Comparison of ENCODE assay signal across 8 mouse cellular contexts in the genomic region with DNA sequence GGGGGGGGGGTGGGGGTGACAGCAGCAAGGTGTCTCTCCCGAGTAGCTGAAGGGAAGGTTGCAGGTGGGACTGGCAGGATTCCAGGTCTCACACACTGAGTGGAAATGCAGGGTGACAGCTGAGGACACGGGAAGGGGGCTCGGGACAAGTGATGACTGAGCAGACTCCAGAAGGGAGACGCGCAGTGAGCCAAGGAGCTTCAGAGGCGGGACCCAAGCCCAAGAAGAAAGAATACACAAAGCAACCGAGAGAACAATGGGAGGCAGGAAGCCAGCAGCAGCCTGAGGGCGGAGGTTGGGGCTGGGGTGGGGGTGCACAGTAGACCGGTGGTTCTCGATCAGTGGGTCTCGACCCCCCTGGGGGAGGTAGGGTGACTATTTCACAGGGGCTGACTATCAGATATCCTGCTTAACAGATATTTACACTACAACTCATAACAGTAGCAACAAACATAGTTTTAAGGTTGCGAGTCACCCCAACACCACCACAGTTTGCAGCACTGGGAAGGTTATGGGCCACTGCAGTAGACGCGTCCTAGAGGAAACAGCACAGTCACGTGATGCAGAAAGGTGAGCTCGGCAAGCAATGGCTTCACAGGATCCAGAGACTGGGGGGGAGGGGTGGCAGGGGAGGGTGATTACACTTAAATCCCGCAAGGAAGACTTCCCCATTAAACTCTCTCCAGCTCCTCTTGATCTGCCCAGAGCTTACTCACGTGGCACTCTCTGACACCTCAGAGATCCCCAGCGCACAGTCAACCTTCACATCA. TPM values are rescaled to one million over a fixed set of nuclear protein-coding genes. Genes with fewer than 3 reads are reported as not detected.
DNase-seq lines count a peak whose midpoint lies in the region; ATAC-seq lines count a peak whose summit lies in the region.

No protein-coding gene starts in this region.

- peak overlapping the region; percentile 31 for H3K4me3 ChIP-seq in heart, embryonic 15.5 days
- H3K4me3 ChIP-seq in liver, embryonic 13.5 days (replicated peaks), result peak overlapping the region; percentile 26
- H3K4me3 ChIP-seq in neural tube, embryonic 14.5 days (ENCODE audit: low read depth, low read length), result no peak overlapping the region

- ATAC-seq in heart, embryonic 15.5 days (replicated peaks; ENCODE audit: insufficient number of reproducible peaks, insufficient read depth, low FRiP score, low read depth), result peak; percentile 44
- ATAC-seq in liver, embryonic 13.5 days (ENCODE audit: low read depth), result 0 out of 2 replicates have a peak, but pooled peaks have one; percentile 19
- ATAC-seq in neural tube, embryonic 14.5 days (ENCODE audit: low read depth), result peak; percentile 54

- no peaks in the 10 kb centered on the region for H3K27me3 ChIP-seq in heart, embryonic 15.5 days
- H3K27me3 ChIP-seq in liver, embryonic 13.5 days, result no peaks in the 10 kb centered on the region
- no peaks in the 10 kb centered on the region for H3K27me3 ChIP-seq in neural tube, embryonic 14.5 days (ENCODE audit: control insufficient read depth, insufficient read depth, low read length)

- H3K9me3 ChIP-seq in heart, embryonic 15.5 days (replicated peaks), result no peaks in the 10 kb centered on the region
- no peaks in the 10 kb centered on the region for H3K9me3 ChIP-seq in liver, embryonic 13.5 days (replicated peaks)
- H3K9me3 ChIP-seq in neural tube, embryonic 14.5 days (ENCODE audit: control insufficient read depth, low read length), result no peaks in the 10 kb centered on the region

- H3K4me1 ChIP-seq in heart, embryonic 15.5 days (replicated peaks), result peaks cover 61% of the 10 kb centered on the region
- H3K4me1 ChIP-seq in liver, embryonic 13.5 days (replicated peaks), result peaks cover 84% of the 10 kb centered on the region
- peaks cover 18% of the 10 kb centered on the region for H3K4me1 ChIP-seq in neural tube, embryonic 14.5 days (ENCODE audit: control insufficient read depth, insufficient read depth, low read length)

- WGBS in heart, embryonic 15.5 days, result 13% methylated on average over 19 of the region's 19 CpGs
- 23% methylated on average over 19 of the region's 19 CpGs for WGBS in liver, embryonic 13.5 days (ENCODE audit: insufficient replicate concordance)
- 7% methylated on average over 19 of the region's 19 CpGs for WGBS in neural tube, embryonic 14.5 days

- no peaks in the 10 kb centered on the region for H3K36me3 ChIP-seq in heart, embryonic 15.5 days
- H3K36me3 ChIP-seq in liver, embryonic 13.5 days, result 0 out of 2 replicates have a peak, but pooled peaks cover 3% of the 10 kb centered on the region
- H3K36me3 ChIP-seq in neural tube, embryonic 14.5 days (ENCODE audit: control insufficient read depth, insufficient read depth, low read length), result no peaks in the 10 kb centered on the region

- 0 out of 2 replicates have a peak overlapping the region, but pooled peaks have one; percentile 25 for H3K9ac ChIP-seq in heart, embryonic 15.5 days
- H3K9ac ChIP-seq in liver, embryonic 13.5 days, result peak overlapping the region; percentile 66; the same call in 1 of the 2 replicates
- H3K9ac ChIP-seq in neural tube, embryonic 14.5 days (replicated peaks; ENCODE audit: low read depth, low read length), result peak overlapping the region; percentile 12; the same call in 1 of the 2 replicates

- intact Hi-C loops in left cerebral cortex, postnatal 4 days (cut with DNase I), result loop anchor here (10.0 kb wide), 1 partner anchor 46 kb away; no protein-coding TSS in a partner anchor
- intact Hi-C loops in left cerebral cortex, postnatal 25 days (cut with DNase I), result no loop called here

- peak; percentile 71 for DNase-seq in left cerebral cortex, postnatal 4 days
- DNase-seq in left cerebral cortex, postnatal 25 days (ENCODE audit: low spot score in 2 of 2), result no peak
- peak; percentile 37 for DNase-seq in c-Kit-positive CD71-positive TER-119-positive erythroid progenitor cells, embryonic 14.5 days (ENCODE audit: low spot score)
- no peak for DNase-seq in liver, embryonic 13.5 days
- DNase-seq in T-cell, adult 2 months (ENCODE audit: low spot score), result no peak
- no peak for DNase-seq in adrenal gland, postnatal 10 days

- H3K27ac ChIP-seq in heart, embryonic 15.5 days, result peak overlapping the region; percentile 96
- H3K27ac ChIP-seq in liver, embryonic 13.5 days, result peak overlapping the region; percentile 88
- no peak overlapping the region for H3K27ac ChIP-seq in neural tube, embryonic 14.5 days (ENCODE audit: low read depth, low read length)

- peak overlapping the region; percentile 68 for H3K4me2 ChIP-seq in heart, embryonic 15.5 days
- H3K4me2 ChIP-seq in liver, embryonic 13.5 days, result peak overlapping the region; percentile 56
- H3K4me2 ChIP-seq in neural tube, embryonic 14.5 days (ENCODE audit: low read depth, low read length), result peak overlapping the region; percentile 40

RNA-seq across cellular contexts. Expression of a gene that starts 14.6 kb away (rescaled TPM):
- total RNA-seq in left cerebral cortex, postnatal 4 days (2021), result 10 to 100 TPM; 80.8 to 85.6 TPM
- total RNA-seq in left cerebral cortex, postnatal 25 days (2021), result 10 to 100 TPM; 44.6 to 46.9 TPM
- polyA plus RNA-seq in heart, embryonic 15.5 days (2015; fragmentation: Nextera tagmentation; extraction: Ambion mirVana), result 42.3 and 57.7 TPM in 2 replicates
- 67.1 and 82.5 TPM in 2 replicates for polyA plus RNA-seq in liver, embryonic 13.5 days (2015; fragmentation: Nextera tagmentation; extraction: Ambion mirVana)
- 47.7 and 48.2 TPM in 2 replicates for polyA plus RNA-seq in neural tube, embryonic 14.5 days (2014; fragmentation: Nextera tagmentation; extraction: Ambion mirVana)
- total RNA-seq in adrenal gland, postnatal 10 days (2021), result 10 to 100 TPM; 51.6 to 53.4 TPM

RNA-seq across cellular contexts. Expression of a gene that starts 37.7 kb away (rescaled TPM):
- total RNA-seq in left cerebral cortex, postnatal 4 days (2021), result 10 to 100 TPM; 36.1 to 43.9 TPM
- total RNA-seq in left cerebral cortex, postnatal 25 days (2021), result 10 to 100 TPM; 48.7 to 51.7 TPM
- polyA plus RNA-seq in heart, embryonic 15.5 days (2015; fragmentation: Nextera tagmentation; extraction: Ambion mirVana), result 77.2 and 81.9 TPM in 2 replicates
- polyA plus RNA-seq in liver, embryonic 13.5 days (2015; fragmentation: Nextera tagmentation; extraction: Ambion mirVana), result 69.9 and 84.5 TPM in 2 replicates
- polyA plus RNA-seq in neural tube, embryonic 14.5 days (2014; fragmentation: Nextera tagmentation; extraction: Ambion mirVana), result 74.0 and 77.1 TPM in 2 replicates
- 100 to 1,000 TPM; 107 to 109 TPM for total RNA-seq in adrenal gland, postnatal 10 days (2021)

Comparison
In these comparisons a context has a peak if more than half of its experiments do, and no peak if none do; other contexts are left out.
1. DNase-seq: peak in left cerebral cortex, postnatal 4 days (single experiment) and c-Kit-positive CD71-positive TER-119-positive erythroid progenitor cells, embryonic 14.5 days (single experiment); none in left cerebral cortex, postnatal 25 days (0 of 2), liver, embryonic 13.5 days (single experiment), T-cell, adult 2 months (single experiment) and adrenal gland, postnatal 10 days (single experiment).
2. H3K9ac ChIP-seq: peak in every context shown above with its lines; median percentile 66 in liver, embryonic 13.5 days; 25 in heart, embryonic 15.5 days; 12 in neural tube, embryonic 14.5 days.
3. Peak in every context shown above with its lines, with median percentiles within 50 percentile points of each other: ATAC-seq and H3K4me2 ChIP-seq.